Mouse (Mus musculus): Measurements from ENCODE around the gene Sf3b6. TPM values are rescaled to one million over a fixed set of nuclear protein-coding genes. Genes with fewer than 3 reads are reported as not detected.
A peak's percentile ranks its signal among the peaks of the same experiment; 100 is the strongest.
"Not testable (repeated sequence)": the region's sequence is repeated elsewhere in the genome, so short reads cannot be mapped to it uniquely, and the experiment has no call there.

The Sf3b6 gene
- 10 to 100 TPM; 85.2 to 88.0 TPM for total RNA-seq (2021)
- long read RNA-seq, experiment 1, transcript Sf3b6-201 (4 exons, 1,180 nt), result major isoform, 31 of 36 reads
- long read RNA-seq, experiment 1, partial matches to known transcripts, result 1 of 36 reads
- long read RNA-seq, experiment 1, other reads (novel, unspliced or antisense), result 4 of 36 reads
- long read RNA-seq, experiment 2, transcript Sf3b6-201 (4 exons, 1,180 nt), result major isoform, 45 of 49 reads
- long read RNA-seq, experiment 2, partial matches to known transcripts, result 0 of 49 reads
- long read RNA-seq, experiment 2, other reads (novel, unspliced or antisense), result 4 of 49 reads

DNA sequence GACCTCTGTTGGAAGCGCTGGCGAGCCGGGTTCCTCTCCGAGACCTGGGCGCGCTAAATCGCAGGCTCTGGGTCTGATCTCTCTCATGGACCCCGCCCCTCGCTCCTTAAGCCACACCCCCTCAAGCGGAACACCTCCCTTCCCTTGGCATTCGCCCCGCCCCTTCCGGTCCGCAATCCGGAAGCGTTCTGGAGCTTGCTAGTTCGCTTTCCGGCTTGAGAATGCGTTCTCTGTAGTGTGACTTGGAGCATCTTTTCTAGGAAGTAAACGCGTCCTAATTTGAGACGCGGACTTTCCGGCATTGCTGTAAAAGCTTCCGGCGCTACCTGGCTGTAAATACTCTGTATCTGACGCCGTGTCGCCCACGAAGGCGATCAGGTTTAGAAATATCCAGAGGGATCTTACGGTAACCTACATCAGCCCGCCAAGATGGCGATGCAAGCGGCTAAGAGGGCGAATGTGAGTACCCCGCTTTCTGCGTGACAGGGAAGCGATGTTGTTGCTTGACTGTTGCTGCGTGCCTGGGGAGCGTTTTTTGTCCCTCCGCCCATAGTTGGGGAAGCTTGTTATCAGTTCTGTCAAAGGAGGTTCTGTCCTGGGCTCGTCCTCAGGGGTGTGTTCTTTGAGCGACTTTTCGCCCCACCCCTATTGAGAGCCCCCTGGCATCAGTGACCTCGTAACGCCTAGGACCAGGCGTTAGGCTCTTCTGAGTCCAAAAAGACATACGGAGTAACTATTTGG is at the start of gene Sf3b6:
Sf3b6 (plus strand) TSS at position 184 of the 741 bp plus-strand sequence.
- intact Hi-C loops (cut with DNase I), result no loop called here
- peak; percentile 96 to 98 for DNase-seq (ENCODE audit: low spot score in 2 of 2)

DNA sequence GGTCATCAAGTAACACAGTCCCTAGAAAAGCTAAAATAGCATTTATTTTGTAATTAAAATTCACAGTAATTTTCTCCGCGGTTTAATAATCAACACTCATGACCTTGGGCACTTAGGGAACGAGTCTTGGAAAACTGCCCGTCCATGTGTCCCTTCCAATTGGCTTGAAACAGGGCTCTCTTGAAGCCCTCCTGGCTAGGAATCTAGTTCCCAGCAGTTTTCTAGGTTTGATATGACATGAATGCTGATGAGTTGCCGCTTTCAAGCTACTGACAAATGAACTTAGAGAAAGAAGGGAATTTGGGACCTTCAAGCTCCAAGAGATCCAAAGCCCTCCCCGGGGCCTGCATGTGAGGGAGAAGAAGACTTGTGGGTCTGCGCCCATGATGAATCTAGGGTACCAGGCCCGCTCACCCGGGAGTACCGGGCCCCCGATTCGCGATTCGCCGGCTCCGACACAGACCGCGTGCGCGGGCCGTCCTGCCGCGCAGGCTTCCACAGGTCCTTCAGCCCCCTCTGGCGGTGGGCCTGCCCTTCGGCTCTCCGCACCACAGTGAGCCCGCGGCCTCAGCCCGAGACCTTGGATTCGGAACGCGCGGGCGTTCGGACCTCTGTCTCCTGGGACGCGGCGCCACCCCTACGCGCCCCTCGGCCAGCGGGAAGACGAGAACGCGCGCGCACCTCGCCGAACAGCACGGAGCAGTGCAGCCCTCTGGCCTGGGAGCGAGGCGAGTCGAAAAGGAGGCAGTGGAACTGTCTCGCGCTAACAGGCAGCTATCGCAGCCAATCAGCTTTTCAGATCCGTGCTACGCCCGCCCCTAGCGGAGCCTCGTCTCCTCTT is 48.6 kb upstream of the Sf3b6 start, which contains the start of the genes Pfn4 and Fam228b:
Pfn4 (plus strand) TSS at position 531 of the 841 bp plus-strand sequence.
Fam228b (minus strand) TSS at position 776 of the 841 bp plus-strand sequence.
- peak; percentile 97 to 99 for DNase-seq (ENCODE audit: low spot score in 2 of 2)
- intact Hi-C loops (cut with DNase I), result loop anchor here (5.0 kb wide), 1 partner anchor 46 kb away; no protein-coding TSS in a partner anchor

DNA sequence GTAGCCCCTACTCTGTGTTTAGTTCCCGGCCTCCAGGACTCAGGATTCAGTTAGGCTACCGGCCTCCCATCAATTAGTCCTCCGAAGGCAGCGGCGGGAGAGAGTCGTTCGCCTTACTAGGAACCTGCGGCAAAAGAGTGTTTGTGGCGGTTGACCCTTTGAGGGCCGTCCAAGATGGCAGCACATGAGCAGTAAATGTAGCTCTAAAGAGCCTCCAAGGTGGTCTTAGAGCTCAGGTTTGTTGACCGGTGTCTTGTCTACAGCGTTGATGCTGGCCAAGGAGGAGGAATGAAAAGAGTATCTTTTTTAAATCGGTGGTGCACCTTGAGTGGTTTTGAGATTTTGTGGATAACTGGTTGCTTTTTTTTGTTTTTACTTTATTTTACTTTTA is 48.0 kb upstream of the Sf3b6 start:
- intact Hi-C loops (cut with DNase I), result loop anchor here (5.0 kb wide), 1 partner anchor 47 kb away; no protein-coding TSS in a partner anchor
- DNase-seq (ENCODE audit: low spot score in 2 of 2), result no peak

GRCm38 (mm10) chr12:4774895-4775587 is 42.3 kb upstream of the Sf3b6 start:
- DNase-seq (ENCODE audit: low spot score in 2 of 2), result no peak
- intact Hi-C loops (cut with DNase I), result no loop called here

DNA sequence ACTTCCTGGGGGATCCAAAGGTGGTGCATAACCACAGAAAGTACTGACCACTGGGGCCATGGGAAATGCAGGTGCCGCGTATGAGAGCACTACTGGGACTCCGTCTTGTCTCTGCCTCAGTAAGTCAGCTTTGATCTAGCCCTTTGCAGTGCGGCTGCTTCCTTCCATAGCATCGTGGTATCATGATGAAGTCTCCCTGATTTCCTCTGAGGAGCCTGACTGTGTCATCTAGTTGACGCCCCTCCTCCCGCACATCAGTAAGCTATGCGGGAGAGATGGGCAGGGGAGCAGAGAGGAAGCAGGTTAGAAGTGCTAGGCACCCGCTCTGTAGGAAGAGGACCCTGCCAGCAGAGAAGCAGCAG is 41.8 kb upstream of the Sf3b6 start:
- intact Hi-C loops (cut with DNase I), result no loop called here
- no peak for DNase-seq (ENCODE audit: low spot score in 2 of 2)

DNA sequence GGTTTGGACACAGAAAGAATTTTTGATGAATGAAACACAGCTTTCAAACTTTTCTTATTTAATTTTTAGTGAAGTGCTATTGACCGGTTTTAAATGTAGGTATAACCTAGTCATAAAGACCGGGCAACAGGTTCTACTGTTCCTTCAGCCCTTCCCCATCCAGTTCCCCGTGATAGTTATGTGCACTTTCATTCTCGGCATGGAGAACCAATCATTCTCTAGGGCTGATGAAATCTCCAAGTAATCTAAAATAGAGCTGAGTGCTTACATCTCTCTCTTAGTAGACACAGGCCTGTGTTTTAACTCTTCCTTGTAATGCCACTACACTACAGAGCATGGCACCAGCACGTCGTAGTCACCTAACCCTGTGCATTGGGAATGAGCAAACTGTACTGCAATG is 39.6 kb upstream of the Sf3b6 start:
- intact Hi-C loops (cut with DNase I), result no loop called here

DNA sequence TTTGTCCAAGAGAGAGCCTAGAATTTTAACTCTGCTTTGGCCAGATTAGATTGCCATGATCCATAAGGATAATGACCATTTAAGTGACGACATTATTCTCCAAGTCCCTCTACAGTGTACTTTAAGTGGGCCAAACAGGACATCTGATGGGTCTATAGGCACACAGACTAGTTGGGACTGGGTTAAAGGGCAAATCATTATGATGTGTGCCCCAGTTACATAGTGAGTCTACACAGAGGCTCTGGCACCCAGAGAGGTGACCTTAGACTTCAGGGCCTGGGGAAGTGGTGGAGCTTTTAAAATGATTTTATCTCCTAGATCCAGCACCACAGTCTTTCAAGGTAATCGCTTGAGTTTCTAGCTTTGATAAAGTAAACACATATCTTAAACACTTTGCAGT is 37.1 kb upstream of the Sf3b6 start:
- intact Hi-C loops (cut with DNase I), result no loop called here
- DNase-seq (ENCODE audit: low spot score in 2 of 2), result no peak

More for the DNA sequence above, 39.6 kb upstream of the Sf3b6 start:
- DNase-seq (ENCODE audit: low spot score in 2 of 2), result no peak

GRCm38 (mm10) chr12:4781270-4781669 is 36.1 kb upstream of the Sf3b6 start:
- no peak for DNase-seq (ENCODE audit: low spot score in 2 of 2)

GRCm38 (mm10) chr12:4781725-4782404 is 35.5 kb upstream of the Sf3b6 start:
- DNase-seq (ENCODE audit: low spot score in 2 of 2); intact Hi-C loops (cut with DNase I): not testable (repeated sequence)

More at GRCm38 (mm10) chr12:4781270-4781669, 36.1 kb upstream of the Sf3b6 start:
- intact Hi-C loops (cut with DNase I), result no loop called here

DNA sequence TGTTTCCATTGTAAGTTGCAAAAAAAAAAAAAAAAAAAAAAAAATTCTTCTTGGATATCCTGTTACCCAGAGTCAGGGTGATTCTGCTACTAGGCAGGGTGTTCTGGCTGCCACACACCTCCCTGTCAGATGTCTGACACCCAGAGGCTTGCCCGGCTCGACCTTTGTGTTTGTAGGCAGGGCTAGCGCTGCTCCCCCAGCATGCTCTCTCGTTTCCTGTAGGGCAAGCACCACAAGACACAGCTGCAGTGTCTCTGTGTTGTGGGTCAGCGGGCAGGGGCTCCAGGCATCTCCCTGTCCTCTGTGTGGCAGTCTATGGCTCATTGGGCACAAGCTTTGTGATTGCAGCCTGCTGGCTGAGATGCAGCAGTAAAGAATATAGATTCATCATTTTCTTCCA is 33.7 kb upstream of the Sf3b6 start:
- intact Hi-C loops (cut with DNase I), result no loop called here
- DNase-seq (ENCODE audit: low spot score in 2 of 2), result no peak

GRCm38 (mm10) chr12:4784466-4784865 is 32.9 kb upstream of the Sf3b6 start:
- intact Hi-C loops (cut with DNase I), result no loop called here

DNA sequence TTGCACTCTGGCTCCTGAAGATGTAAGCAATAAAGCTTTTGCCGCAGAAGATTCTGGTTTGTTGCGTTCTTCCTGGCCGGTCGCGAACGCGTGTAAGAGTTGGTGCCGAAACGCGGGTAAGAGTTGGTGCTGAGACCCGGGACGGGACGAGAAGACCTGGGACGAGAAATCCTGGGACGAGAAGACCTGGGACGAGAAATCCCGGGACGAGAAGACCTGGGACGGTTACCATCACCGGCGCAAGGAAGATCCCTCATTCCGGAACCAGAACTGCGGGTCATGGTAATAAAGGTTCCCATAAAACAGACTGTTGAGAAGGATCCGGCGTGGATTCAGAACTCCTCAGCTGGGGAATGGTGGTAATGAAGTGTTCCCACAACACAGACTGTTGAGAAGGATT is 29.2 kb upstream of the Sf3b6 start:
- intact Hi-C loops (cut with DNase I); DNase-seq (ENCODE audit: low spot score in 2 of 2): not testable (repeated sequence)

More at GRCm38 (mm10) chr12:4784466-4784865, 32.9 kb upstream of the Sf3b6 start:
- no peak for DNase-seq (ENCODE audit: low spot score in 2 of 2)

GRCm38 (mm10) chr12:4793718-4794117 is 23.6 kb upstream of the Sf3b6 start:
- intact Hi-C loops (cut with DNase I), result no loop called here
- DNase-seq (ENCODE audit: low spot score in 2 of 2), result peak; percentile 19 to 32

- intact Hi-C loops (cut with DNase I); DNase-seq (ENCODE audit: low spot score in 2 of 2): not testable (repeated sequence)
Measured at GRCm38 (mm10) chr12:4797471-4797870, 19.9 kb upstream of the Sf3b6 start.

DNA sequence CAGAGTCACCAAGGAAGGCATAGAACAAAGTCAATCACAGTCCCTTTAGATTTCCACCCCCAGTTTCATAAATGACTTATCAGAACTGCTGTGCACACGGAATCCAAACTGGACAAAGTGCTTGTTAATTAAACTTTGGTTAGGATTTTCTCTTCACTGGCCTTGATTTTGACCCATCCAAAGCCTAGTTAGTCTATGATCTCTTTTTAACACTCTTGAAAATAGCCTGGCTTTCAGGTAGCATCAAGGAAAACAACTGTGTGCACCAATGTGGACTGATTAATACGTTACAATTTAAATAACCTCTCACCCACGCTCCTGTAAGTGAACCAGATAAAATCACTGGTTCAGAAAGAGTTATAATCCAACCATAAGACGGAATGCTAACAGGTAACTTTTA is 6.3 kb upstream of the Sf3b6 start:
- intact Hi-C loops (cut with DNase I), result no loop called here
- DNase-seq (ENCODE audit: low spot score in 2 of 2), result no peak

DNA sequence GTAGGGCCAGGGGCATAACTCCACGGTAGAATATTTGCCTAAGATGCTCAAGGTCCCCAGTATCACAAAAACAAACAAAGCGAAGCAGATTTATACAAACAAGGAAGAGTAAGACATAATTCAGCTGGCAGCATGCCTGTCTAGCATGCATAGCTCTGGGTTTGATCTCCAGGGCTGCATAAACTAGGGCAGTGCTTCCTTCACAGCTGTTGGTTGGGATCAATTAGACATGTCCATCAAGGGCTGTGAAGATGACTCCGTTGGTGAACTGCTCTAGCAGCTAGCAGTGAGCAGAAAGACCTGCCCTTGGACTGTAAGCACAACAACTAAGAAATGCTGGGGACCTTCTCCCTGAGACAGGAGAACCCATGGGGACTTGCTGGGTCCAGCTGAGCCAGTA is 5.6 kb upstream of the Sf3b6 start:
- intact Hi-C loops (cut with DNase I), result no loop called here
- DNase-seq (ENCODE audit: low spot score in 2 of 2), result no peak

DNA sequence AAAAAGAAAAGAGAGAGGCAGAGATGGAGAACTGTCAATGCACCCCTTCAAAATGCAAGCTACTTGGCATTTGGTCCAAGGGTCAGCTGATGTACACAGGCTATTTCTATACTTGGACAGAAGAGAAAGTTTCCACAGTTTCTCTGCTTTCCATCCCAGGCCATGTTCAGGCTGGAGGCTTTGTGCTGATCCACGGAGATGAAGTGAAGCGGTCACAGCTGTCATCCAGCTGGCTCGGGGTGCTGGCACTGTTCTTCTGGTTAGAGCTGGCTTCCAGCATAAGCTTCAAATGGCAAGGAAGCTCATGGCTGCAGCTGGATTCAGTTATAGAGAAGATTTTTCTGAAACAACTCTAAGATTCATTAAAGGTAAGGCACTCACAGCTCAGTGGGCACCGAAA is 3.7 kb upstream of the Sf3b6 start:
- intact Hi-C loops (cut with DNase I), result no loop called here
- DNase-seq (ENCODE audit: low spot score in 2 of 2), result no peak

DNA sequence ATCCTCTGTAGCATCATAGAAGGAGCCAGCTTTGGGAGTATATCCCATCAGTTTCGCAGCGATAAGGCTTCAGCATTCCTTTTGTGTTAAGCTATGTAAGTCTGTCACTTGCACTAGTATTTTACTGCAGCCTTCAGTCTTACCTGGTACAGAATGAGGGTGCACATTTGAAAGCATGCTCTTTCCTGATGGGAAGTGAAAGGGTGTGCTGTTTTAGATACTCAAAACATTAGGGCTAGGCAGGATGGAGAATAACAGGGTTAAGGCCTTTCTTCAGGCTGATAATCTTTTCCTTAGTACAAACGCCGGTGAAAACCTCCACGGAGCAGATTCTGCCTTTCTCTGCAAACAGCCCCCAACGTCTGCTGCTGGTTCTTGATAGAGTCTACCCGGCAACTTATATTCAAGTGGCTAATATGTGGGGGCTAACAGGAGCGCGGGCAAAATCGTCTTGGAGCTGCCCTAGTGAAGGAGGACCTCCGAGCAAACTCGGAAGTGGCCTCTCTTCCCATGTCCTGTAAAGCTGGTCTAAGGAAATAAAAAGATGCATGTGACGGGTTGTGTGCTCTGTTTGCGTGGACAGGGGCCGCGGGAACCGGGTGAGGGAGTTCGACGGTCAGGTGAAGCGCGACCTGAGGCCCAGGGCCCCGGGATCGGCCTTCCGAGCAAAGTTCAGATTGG is 524 bp upstream of the Sf3b6 start:
- intact Hi-C loops (cut with DNase I), result no loop called here
- DNase-seq (ENCODE audit: low spot score in 2 of 2), result no peak

All from left cerebral cortex, postnatal 14 days (tissue).